Mouse (Mus musculus) megakaryocyte, embryonic 14.5 days (primary cell): ENCODE results near the gene Syt16. TPM values are rescaled to one million over a fixed set of nuclear protein-coding genes. Genes with fewer than 3 reads are reported as not detected.

ENCODE experiments used
- H3K27me3 ChIP-seq: replicated peaks from 2 replicates; pipeline ENCODE3; 2012; ENCODE audit warnings: inconsistent platforms
- H3K36me3 ChIP-seq: replicated peaks from 2 replicates; pipeline ENCODE3; 2012; ENCODE audit warnings: low read length, inconsistent platforms, mixed read lengths
- H3K4me1 ChIP-seq: 2 replicates; pipeline ENCODE4 v1.6.1; 2012; ENCODE audit warnings: inconsistent platforms
- H3K4me3 ChIP-seq: replicated peaks from 2 replicates; pipeline ENCODE3; 2012; ENCODE audit warnings: moderate library complexity, mild to moderate bottlenecking, inconsistent platforms
- H3K9me3 ChIP-seq: 2 replicates; pipeline ENCODE4 v1.6.1; 2012; ENCODE audit warnings: inconsistent platforms
- FLI1 ChIP-seq: IDR thresholded peaks from 2 replicates; pipeline ENCODE4 v1.6.1; 2012; ENCODE audit warnings: low read length, inconsistent platforms, mixed read lengths
- GATA1 ChIP-seq: IDR thresholded peaks from 3 replicates; pipeline ENCODE4 v1.6.1; 2012; ENCODE audit warnings: mixed read lengths, low read length, inconsistent platforms, borderline replicate concordance
- polyA plus RNA-seq: library from polyadenylated mRNA; stranded (reverse); fragments of >175 nt; gene quantifications from 2 replicates; pipeline ENCODE4 v1.2.3, GENCODE M21; 2012; ENCODE audit warnings: low replicate concordance; ENCODE audit not compliant: insufficient read depth

Syt16 gene
- polyA plus RNA-seq, 1 experiment = 0.10 TPM

GRCm38 (mm10) chr12:73964291-73965281 lies 32.9 kb upstream of the Syt16 start, which contains the start of gene Snapc1:
Gene Snapc1 (plus strand): TSS chr12:73964481.
- Histone ChIP-seq H3K36me3 (peaks cover 27% of the 10 kb centered on the region), H3K27me3 (no peaks in the 10 kb centered on the region), H3K4me3 (peak within 1 kb of the TSS; percentile 97), H3K9me3 (no peaks in the 10 kb centered on the region), H3K4me1 (peaks cover 31% of the 10 kb centered on the region)
- TF ChIP-seq FLI1 = no peak

- Histone ChIP-seq H3K27me3 (no peaks in the 10 kb centered on the region), H3K4me3 (no peak overlapping the region), H3K9me3 (peaks cover 15% of the 10 kb centered on the region), H3K36me3 (peaks cover 72% of the 10 kb centered on the region), H3K4me1 (peaks cover 17% of the 10 kb centered on the region)
- TF ChIP-seq FLI1 (no peak), GATA1 (no peak)
Observed at GRCm38 (mm10) chr12:73969142-73969541, 28.3 kb upstream of the Syt16 start.

GRCm38 (mm10) chr12:73974584-73974983 lies 22.9 kb upstream of the Syt16 start:
- peaks cover 7% of the 10 kb centered on the region; the same call in 1 of the 2 replicates for H3K4me1 ChIP-seq

DNA sequence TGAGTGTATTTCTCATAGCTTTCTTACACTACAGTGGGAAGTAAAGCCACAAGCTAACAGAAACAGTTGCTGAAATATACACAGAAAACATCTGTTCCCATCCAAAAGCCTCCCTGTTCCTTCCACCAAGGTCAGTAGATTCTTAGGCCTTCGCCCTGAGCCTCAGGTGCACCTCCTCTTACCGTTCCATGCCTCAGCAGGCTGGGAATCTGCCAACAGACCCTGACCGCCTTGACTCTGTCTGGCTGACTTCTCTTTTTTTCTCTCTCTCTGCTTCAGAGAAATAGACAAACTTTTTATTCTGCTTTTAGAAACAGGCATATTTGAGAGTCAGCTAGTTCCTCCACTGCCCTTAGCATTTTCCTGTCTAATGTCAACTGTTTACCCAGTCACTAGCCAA lies 19.3 kb upstream of the Syt16 start:
- TF ChIP-seq FLI1 (no peak), GATA1 (no peak)

More at GRCm38 (mm10) chr12:73974584-73974983, 22.9 kb upstream of the Syt16 start:
- Histone ChIP-seq H3K9me3 (peaks cover 15% of the 10 kb centered on the region), H3K36me3 (peaks cover 98% of the 10 kb centered on the region), H3K27me3 (no peaks in the 10 kb centered on the region), H3K4me3 (no peak overlapping the region)
- TF ChIP-seq GATA1 = no peak
- no peak for TF ChIP-seq FLI1

DNA sequence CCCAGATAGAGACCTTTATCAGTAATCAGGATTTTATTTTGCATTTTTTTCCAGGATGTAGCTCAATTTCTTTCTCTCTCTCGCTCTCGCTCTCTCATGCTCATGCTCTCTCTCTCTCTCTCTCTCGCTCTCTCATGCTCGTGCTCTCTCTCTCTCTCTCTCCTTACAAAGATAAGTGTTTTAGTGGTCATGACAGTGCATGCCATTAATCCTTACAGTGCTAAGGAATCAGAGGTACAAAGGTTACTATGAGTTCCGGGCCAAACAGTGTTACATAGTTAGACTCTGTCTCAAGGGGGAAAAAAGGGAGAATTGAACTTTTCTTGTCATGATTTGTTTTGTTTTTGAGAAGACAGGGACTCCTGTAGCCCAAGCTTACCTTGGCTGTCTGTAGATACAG lies 17.8 kb upstream of the Syt16 start:
- Histone ChIP-seq H3K36me3 (peaks cover 97% of the 10 kb centered on the region), H3K27me3 (no peaks in the 10 kb centered on the region), H3K9me3 (no peaks in the 10 kb centered on the region), H3K4me3 (no peak overlapping the region), H3K4me1 (peaks cover 7% of the 10 kb centered on the region; the same call in 1 of the 2 replicates)
- no peak for TF ChIP-seq FLI1
- no peak for TF ChIP-seq GATA1

More for the DNA sequence above, 19.3 kb upstream of the Syt16 start:
- H3K27me3 ChIP-seq = no peaks in the 10 kb centered on the region
- no peak overlapping the region for H3K4me3 ChIP-seq
- peaks cover 7% of the 10 kb centered on the region; the same call in 1 of the 2 replicates for H3K4me1 ChIP-seq
- no peaks in the 10 kb centered on the region for H3K9me3 ChIP-seq
- H3K36me3 ChIP-seq = peaks cover 96% of the 10 kb centered on the region

DNA sequence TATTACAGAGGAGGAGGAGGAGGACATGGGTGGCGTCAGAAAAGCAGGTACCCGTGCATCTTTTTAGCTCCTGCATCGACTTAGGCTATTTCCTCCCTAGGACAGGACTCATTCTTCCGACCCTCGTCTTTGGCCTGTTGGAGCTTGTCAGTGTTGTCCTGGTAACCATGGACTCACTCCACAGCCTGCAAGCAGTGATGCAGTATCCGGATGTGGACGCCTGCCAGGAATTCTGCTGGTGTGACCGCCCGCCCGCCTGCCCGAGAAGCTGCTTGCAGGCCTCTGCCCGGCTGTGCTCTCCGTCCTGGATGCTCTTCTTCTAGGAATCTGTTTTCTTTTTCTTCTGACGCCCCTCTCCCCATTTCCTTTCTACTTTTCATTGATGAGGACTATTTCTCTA lies 14.9 kb upstream of the Syt16 start:
- Histone ChIP-seq H3K4me3 (no peak overlapping the region), H3K27me3 (no peaks in the 10 kb centered on the region), H3K9me3 (no peaks in the 10 kb centered on the region), H3K4me1 (peaks cover 7% of the 10 kb centered on the region; the same call in 1 of the 2 replicates), H3K36me3 (peaks cover 98% of the 10 kb centered on the region)
- TF ChIP-seq GATA1 = no peak
- TF ChIP-seq FLI1 = no peak

DNA sequence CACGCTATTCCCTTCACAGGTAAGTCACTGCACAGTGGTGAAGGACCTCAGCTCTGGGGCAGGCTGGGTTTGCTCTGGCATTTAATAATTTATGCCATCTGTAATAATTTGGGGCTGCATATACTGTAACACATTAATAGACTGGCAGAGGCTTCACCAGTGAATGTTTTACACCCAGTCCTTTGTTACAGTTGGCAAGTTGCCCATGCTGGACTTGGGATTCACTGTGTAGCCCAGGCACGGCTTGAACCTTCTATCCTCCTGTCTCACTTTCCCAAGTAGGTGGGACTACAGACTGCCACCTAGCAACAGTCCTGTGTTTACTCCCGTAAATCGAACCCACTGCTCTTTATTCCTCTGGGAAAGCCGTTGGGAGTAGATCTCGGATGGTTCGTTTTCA lies 11.2 kb upstream of the Syt16 start:
- H3K36me3 ChIP-seq = peaks cover 71% of the 10 kb centered on the region

DNA sequence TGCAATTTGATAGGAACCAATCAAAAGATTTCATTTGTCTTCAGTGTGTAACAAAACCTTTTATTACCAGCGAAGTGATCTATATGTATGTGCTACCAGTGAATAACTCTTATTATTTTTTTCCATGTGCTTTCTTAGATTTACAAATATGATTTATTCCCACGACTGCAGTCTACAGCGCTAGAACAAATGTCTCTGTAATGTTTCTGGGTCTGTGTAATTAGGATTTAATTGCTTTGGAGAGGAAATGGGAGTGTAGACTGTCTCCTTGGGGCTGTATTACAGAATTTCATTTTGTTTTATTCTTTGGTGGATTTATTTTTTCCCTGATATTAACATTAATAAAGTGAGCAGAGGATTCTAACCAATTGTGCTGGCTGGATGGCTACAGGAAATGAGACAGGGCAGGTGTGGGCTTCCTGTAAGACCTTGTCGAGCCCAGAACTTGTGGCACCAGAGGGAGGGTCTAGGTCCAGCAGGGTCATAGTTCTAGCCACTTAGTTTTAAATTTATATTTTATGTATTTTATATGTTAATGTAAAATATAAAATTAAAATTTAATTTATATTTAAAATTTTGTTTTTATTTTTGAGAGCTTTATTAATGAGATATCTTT lies 9.0 kb upstream of the Syt16 start:
- no peaks in the 10 kb centered on the region for H3K9me3 ChIP-seq
- peaks cover 49% of the 10 kb centered on the region for H3K36me3 ChIP-seq
- H3K4me3 ChIP-seq = no peak overlapping the region
- no peak for TF ChIP-seq FLI1
- TF ChIP-seq GATA1 = no peak
- H3K4me1 ChIP-seq = peaks cover 18% of the 10 kb centered on the region
- H3K27me3 ChIP-seq = peaks cover 1% of the 10 kb centered on the region

More for the DNA sequence above, 11.2 kb upstream of the Syt16 start:
- Histone ChIP-seq H3K27me3 (no peaks in the 10 kb centered on the region), H3K4me3 (no peak overlapping the region), H3K4me1 (peaks cover 18% of the 10 kb centered on the region), H3K9me3 (no peaks in the 10 kb centered on the region)
- TF ChIP-seq GATA1 (no peak), FLI1 (no peak)

DNA sequence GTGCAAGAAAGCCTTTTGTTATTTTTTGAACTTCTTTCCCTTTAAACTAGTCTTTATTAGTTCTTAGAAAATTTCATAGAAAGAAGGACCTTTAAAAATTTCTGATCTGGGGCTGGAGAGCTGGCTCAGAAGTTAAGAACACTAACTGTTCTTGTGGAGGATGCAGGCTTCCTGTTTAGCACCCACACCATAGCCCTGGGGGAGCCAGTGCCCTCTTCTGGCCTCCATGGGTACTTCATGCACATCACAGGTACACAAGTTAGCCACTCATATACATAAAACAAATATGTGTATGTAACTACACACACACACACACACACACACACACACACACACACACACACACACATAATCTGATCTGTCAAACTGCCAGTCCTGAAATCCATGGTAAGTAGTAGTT lies 7.9 kb upstream of the Syt16 start:
- Histone ChIP-seq H3K4me3 (no peak overlapping the region), H3K4me1 (peaks cover 18% of the 10 kb centered on the region), H3K9me3 (peaks cover 2% of the 10 kb centered on the region; the same call in 1 of the 2 replicates), H3K36me3 (peaks cover 38% of the 10 kb centered on the region), H3K27me3 (peaks cover 7% of the 10 kb centered on the region)
- TF ChIP-seq FLI1 (no peak), GATA1 (no peak)

DNA sequence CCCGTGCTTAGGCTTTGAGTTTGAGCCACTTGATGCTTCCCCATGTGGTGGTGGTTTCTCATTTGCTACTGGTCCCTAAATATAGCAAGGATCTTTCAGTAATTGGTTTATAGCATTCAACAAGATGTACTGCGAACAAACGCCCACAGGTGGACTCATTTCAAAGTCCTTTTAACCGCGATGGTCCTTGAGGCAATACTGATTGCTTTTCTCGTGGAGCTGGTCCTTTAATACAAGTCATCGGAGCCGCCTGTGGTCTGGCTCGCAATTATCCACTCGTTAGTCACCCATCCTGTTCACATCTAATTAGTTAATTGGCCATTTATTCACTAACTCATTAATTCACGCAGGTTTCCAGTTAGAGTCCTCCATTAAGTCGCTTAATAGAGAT lies 560 bp upstream of the Syt16 start:
- H3K27me3 ChIP-seq = peaks cover 61% of the 10 kb centered on the region
- H3K4me1 ChIP-seq = peaks cover 12% of the 10 kb centered on the region
- no peaks in the 10 kb centered on the region for H3K36me3 ChIP-seq
- H3K4me3 ChIP-seq = no peak overlapping the region
- H3K9me3 ChIP-seq = peaks cover 13% of the 10 kb centered on the region
- TF ChIP-seq FLI1 (no peak), GATA1 (no peak)
